Mouse (Mus musculus) lung, embryonic 16.5 days (tissue): ENCODE data around the gene Kntc1. TPM values are rescaled to one million over a fixed set of nuclear protein-coding genes. Genes with fewer than 3 reads are reported as not detected.
"Not testable (repeated sequence)": the region's sequence is repeated elsewhere in the genome, so short reads cannot be mapped to it uniquely, and the experiment has no call there.

Experiments used
- ATAC-seq: fragments of 200-750 bp; cut with Nextera tagmentation; 2 replicates; pipeline ENCODE4 v1.8.0; 2017; ENCODE audit warnings: low read depth, mild to moderate bottlenecking, moderate library complexity
- H3K27ac ChIP-seq: fragments of 300-500 bp; sonication (generic); 2 replicates; pipeline ENCODE4 v1.5.1; 2014; ENCODE audit warnings: mild to moderate bottlenecking, control low read depth, low read length
- H3K27me3 ChIP-seq: fragments of 300-500 bp; sonication (generic); 2 replicates; pipeline ENCODE4 v1.6.1; 2014; ENCODE audit warnings: low read depth, low read length, mixed read lengths; ENCODE audit not compliant: control insufficient read depth, insufficient read depth
- H3K36me3 ChIP-seq: fragments of 300-500 bp; sonication (generic); 2 replicates; pipeline ENCODE4 v1.6.1; 2014; ENCODE audit warnings: low read length; ENCODE audit not compliant: control insufficient read depth, insufficient read depth
- H3K4me1 ChIP-seq: fragments of 300-500 bp; sonication (generic); replicated peaks from 2 replicates; pipeline ENCODE4 v1.6.1; 2014; ENCODE audit warnings: low read length, mixed read lengths; ENCODE audit not compliant: control insufficient read depth, insufficient read depth
- H3K4me2 ChIP-seq: fragments of 300-500 bp; sonication (generic); 2 replicates; pipeline ENCODE4 v1.6.1; 2014; ENCODE audit warnings: low read depth, low read length, control low read depth
- H3K4me3 ChIP-seq: fragments of 300-500 bp; sonication (generic); 2 replicates; pipeline ENCODE4 v1.5.1; 2014; ENCODE audit warnings: mild to moderate bottlenecking, low read length, control low read depth
- H3K9ac ChIP-seq: fragments of 300-500 bp; sonication (generic); 2 replicates; pipeline ENCODE4 v1.6.1; 2014; ENCODE audit warnings: low read length, control low read depth
- H3K9me3 ChIP-seq: fragments of 300-500 bp; sonication (generic); 2 replicates; pipeline ENCODE4 v1.6.1; 2016; ENCODE audit warnings: low read length; ENCODE audit not compliant: control insufficient read depth
- WGBS: fragments of 180-500 bp; shearing (Covaris S2); extraction: QIAGEN DNeasy Blood & Tissue Kit; methylation state at CpG from one replicate; pipeline ENCODE4 v1.1.7; 2014; 5-methylcytosine and 5-hydroxymethylcytosine counted together
- polyA plus RNA-seq: library from polyadenylated mRNA; unstranded; fragments of >200 nt; fragmentation: Nextera tagmentation; extraction: Ambion mirVana; gene quantifications from 2 replicates; pipeline ENCODE4 v1.2.1, GENCODE M21; 2015

The Kntc1 gene
- polyA plus RNA-seq = 28.6 and 32.4 TPM in 2 replicates

DNA sequence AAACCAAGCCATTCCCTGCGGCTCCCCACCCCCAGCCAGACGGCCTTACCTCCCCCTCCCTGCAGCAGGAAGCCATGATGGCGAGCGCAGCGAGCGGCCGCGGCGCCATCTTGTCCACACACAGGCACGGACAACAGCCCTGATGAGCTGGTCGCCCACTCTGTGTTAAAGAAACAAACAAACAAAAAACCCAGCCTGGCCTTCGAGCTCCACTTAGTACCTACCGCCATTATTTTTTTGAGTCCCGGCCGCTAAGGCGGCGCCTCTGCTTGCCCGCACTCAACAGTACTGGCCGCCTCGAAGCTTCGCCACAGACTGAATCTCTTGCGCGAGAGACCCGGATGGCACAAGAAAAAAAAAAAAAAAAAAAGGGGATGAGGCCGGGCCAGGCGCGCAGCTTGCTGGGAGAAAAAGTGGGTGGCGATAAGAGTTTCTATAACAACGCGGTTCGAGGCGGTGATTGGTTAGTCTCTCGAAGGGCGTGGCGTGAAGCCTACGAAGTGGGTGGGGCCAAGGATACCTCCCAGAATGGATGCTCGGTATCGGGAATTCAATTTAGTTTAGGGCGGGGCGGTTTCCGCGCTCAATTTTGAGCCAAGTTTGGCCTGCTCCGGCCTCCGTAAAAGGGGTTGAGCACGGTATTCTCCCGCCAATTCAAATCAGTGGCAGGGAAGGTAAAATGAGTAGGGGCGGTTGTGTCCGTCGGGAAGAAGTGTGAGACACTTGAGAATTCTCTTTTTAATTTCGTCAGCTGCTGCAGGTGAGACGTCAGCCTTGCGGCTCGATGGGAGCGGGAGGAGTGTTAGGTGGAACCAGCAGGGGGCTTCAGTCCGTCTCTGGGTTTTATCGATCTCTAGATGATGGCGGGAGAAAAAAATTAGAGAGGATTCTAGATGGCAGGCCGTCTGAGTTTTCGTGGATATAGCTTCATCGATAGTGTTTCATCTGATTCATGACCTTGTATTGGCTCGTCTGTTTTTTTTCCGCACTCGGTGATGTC lies at the start of gene Kntc1, which contains the start of gene Rsrc2:
TSS of gene Kntc1 (plus strand) at position 652 of the 1,000 bp plus-strand sequence.
TSS of gene Rsrc2 (minus strand) at position 350 of the 1,000 bp plus-strand sequence.
- Histone ChIP-seq H3K27ac (peak within 1 kb of the TSS; percentile 99), H3K36me3 (peaks cover 8% of the 10 kb centered on the region), H3K4me1 (peaks cover 18% of the 10 kb centered on the region), H3K9ac (peak within 1 kb of the TSS; percentile 88), H3K27me3 (no peaks in the 10 kb centered on the region), H3K9me3 (no peaks in the 10 kb centered on the region), H3K4me2 (peak within 1 kb of the TSS; percentile 84), H3K4me3 (peak within 1 kb of the TSS; percentile 86)
- ATAC-seq = peak; percentile 99
- WGBS = under 1% methylated on average over 63 of the region's 63 CpGs

DNA sequence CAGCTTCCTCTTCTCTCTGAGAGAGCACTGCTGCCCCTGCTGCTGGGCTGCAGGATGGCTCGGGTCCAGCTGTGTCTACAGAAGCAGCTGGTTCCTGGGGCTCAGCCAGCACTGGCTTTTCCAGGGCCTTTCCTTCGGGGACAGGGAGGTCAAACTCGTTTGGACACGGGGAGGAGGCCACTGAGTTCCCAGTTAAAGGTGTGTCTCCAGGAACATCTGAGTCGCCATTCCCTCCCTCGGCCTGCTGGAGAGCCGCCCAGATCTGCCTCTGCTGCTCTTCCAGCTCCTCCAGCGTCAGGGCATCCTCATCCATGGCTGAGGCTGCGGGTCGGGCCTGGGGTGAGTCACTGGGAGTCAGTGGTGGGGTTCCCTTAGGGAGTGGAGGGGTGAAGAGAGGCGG lies 48.9 kb upstream of the Kntc1 start:
- Histone ChIP-seq H3K27me3 (no peaks in the 10 kb centered on the region), H3K4me2 (no peak overlapping the region), H3K36me3 (peaks cover 49% of the 10 kb centered on the region), H3K9ac (no peak overlapping the region), H3K9me3 (no peaks in the 10 kb centered on the region), H3K4me1 (peaks cover 5% of the 10 kb centered on the region; the same call in 1 of the 2 replicates), H3K4me3 (no peak overlapping the region), H3K27ac (no peak overlapping the region)
- 55% methylated on average over 11 of the region's 11 CpGs for WGBS
- ATAC-seq = peak; percentile 72

- 91% methylated on average over 12 of the region's 12 CpGs for WGBS
- no peak for ATAC-seq
These were observed 40.9 kb upstream of the Kntc1 start for GRCm38 (mm10) chr5:123708598-123708997.

GRCm38 (mm10) chr5:123709571-123709970 lies 39.9 kb upstream of the Kntc1 start:
- no peak overlapping the region for H3K4me2 ChIP-seq
- no peak overlapping the region for H3K27ac ChIP-seq
- no peak overlapping the region for H3K4me3 ChIP-seq
- WGBS = 53% methylated on average over 4 of the region's 4 CpGs
- ATAC-seq = no peak
- no peaks in the 10 kb centered on the region for H3K4me1 ChIP-seq
- peaks cover 65% of the 10 kb centered on the region for H3K36me3 ChIP-seq
- H3K9ac ChIP-seq = no peak overlapping the region
- H3K27me3 ChIP-seq = no peaks in the 10 kb centered on the region
- H3K9me3 ChIP-seq = no peaks in the 10 kb centered on the region

More at GRCm38 (mm10) chr5:123708598-123708997, 40.9 kb upstream of the Kntc1 start:
- Histone ChIP-seq H3K4me3 (no peak overlapping the region), H3K4me1 (no peaks in the 10 kb centered on the region), H3K9ac (no peak overlapping the region), H3K27ac (no peak overlapping the region), H3K9me3 (no peaks in the 10 kb centered on the region), H3K4me2 (no peak overlapping the region), H3K27me3 (no peaks in the 10 kb centered on the region), H3K36me3 (peaks cover 62% of the 10 kb centered on the region)

- ATAC-seq = no peak
- Histone ChIP-seq H3K27ac (no peak overlapping the region), H3K27me3 (no peaks in the 10 kb centered on the region), H3K36me3 (peaks cover 39% of the 10 kb centered on the region), H3K4me2 (no peak overlapping the region), H3K9me3 (no peaks in the 10 kb centered on the region), H3K4me3 (no peak overlapping the region), H3K9ac (no peak overlapping the region), H3K4me1 (peaks cover 15% of the 10 kb centered on the region)
- 93% methylated on average over 6 of the region's 6 CpGs for WGBS
These were observed 35.7 kb upstream of the Kntc1 start for GRCm38 (mm10) chr5:123713782-123714181.

- peaks cover 38% of the 10 kb centered on the region for H3K36me3 ChIP-seq
These were observed 34.9 kb upstream of the Kntc1 start for GRCm38 (mm10) chr5:123714622-123715021.

GRCm38 (mm10) chr5:123720328-123721311 lies 28.9 kb upstream of the Kntc1 start, which contains the start of gene Zcchc8:
TSS of gene Zcchc8 (minus strand) at chr5:123721100.
- Histone ChIP-seq H3K4me3 (peak within 1 kb of the TSS; percentile 75), H3K4me1 (peaks cover 22% of the 10 kb centered on the region), H3K9me3 (no peaks in the 10 kb centered on the region), H3K27ac (peak within 1 kb of the TSS; percentile 50), H3K36me3 (no peaks in the 10 kb centered on the region), H3K9ac (peak within 1 kb of the TSS; percentile 91), H3K4me2 (peak within 1 kb of the TSS; percentile 72), H3K27me3 (no peaks in the 10 kb centered on the region)
- peak; percentile 100 for ATAC-seq
- WGBS = under 1% methylated on average over 83 of the region's 83 CpGs

More at GRCm38 (mm10) chr5:123714622-123715021, 34.9 kb upstream of the Kntc1 start:
- Histone ChIP-seq H3K27ac (no peak overlapping the region), H3K4me1 (peaks cover 22% of the 10 kb centered on the region), H3K9ac (no peak overlapping the region), H3K4me3 (no peak overlapping the region), H3K27me3 (no peaks in the 10 kb centered on the region), H3K9me3 (no peaks in the 10 kb centered on the region), H3K4me2 (no peak overlapping the region)
- 78% methylated on average over 4 of the region's 4 CpGs for WGBS
- ATAC-seq = no peak

GRCm38 (mm10) chr5:123723816-123724215 lies 25.7 kb upstream of the Kntc1 start:
- not testable (repeated sequence) for H3K27ac ChIP-seq, ATAC-seq, H3K4me3 ChIP-seq, H3K9me3 ChIP-seq, H3K4me2 ChIP-seq, H3K4me1 ChIP-seq, H3K36me3 ChIP-seq, H3K9ac ChIP-seq, H3K27me3 ChIP-seq
- WGBS = 83% methylated on average over 7 of the region's 7 CpGs
